Mouse (Mus musculus): Measurements from ENCODE around the gene Igtp. TPM values are rescaled to one million over a fixed set of nuclear protein-coding genes. Genes with fewer than 3 reads are reported as not detected.
"Not testable (repeated sequence)": the region's sequence is repeated elsewhere in the genome, so short reads cannot be mapped to it uniquely, and the experiment has no call there.

The Igtp gene
- polyA plus RNA-seq, 1 experiment from 2014 or later = 8.0 TPM

DNA sequence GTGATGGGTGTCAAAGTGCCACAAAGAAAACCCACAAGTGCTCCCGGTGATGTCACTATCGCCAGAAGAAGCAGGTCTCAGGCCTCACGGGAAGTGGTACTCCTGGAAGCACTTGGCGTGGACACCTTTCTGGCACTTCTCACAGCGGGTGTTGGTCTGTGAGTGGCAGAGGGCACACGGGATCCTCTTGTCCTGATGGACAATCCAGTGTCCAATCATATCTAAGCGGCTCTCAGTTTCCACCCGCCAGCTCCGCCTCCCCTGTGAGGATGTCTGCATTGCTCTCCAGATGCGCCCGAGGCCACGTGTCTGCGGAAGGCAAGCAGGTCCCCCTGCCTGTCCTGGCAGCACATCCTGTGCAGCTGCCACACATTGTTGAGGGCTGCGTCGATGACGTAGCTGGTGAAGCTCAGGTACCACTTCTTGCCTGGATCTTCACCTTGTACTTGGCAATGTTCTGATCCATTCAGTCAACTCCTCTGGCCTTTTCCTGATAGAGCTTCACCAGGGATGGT lies 31.1 kb downstream of the Igtp start:
- no peak overlapping the region for H3K4me2 ChIP-seq (ENCODE audit: low read length)
- no peaks in the 10 kb centered on the region for H3K9me3 ChIP-seq (replicated peaks; ENCODE audit: low read length)
- no peaks in the 10 kb centered on the region for H3K4me1 ChIP-seq (replicated peaks; ENCODE audit: insufficient read depth, low read length)
- DNase-seq (ENCODE audit: low spot score) (no peak), ATAC-seq (replicated peaks; ENCODE audit: low FRiP score, low read depth) (no peak)
- no peak overlapping the region for H3K4me3 ChIP-seq (replicated peaks; ENCODE audit: low read depth, low read length)
- 63% methylated on average over 16 of the region's 16 CpGs for WGBS
- H3K9ac ChIP-seq (ENCODE audit: low read depth, low read length) = no peak overlapping the region
- H3K36me3 ChIP-seq (ENCODE audit: insufficient read depth, low read length) = no peaks in the 10 kb centered on the region
- TF ChIP-seq CTCF (IDR thresholded peaks at IDR 0.05; ENCODE audit: low read depth) = no peak
- H3K27me3 ChIP-seq (ENCODE audit: insufficient read depth, low read length) = no peaks in the 10 kb centered on the region
- no peak overlapping the region for H3K27ac ChIP-seq

DNA sequence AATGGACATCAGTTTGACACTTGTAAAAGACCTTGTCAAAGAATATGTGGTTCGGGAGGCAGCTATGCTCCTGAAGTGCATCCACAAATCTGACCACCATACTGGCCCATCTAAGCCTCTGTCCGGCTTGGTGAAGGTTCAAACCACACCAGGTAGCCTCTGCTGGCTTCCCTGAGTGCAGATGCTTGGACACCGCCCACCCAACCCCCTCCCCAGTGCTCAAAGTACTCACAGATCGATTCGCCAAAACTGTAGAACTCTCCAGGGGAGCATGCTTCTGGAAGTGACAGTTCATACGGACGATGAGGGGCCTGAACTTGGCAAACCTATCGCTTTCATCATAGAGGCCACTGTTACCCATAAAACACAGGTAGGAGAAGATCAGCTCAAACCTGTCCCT lies 31.8 kb downstream of the Igtp start:
- H3K36me3 ChIP-seq (ENCODE audit: insufficient read depth, low read length) = no peaks in the 10 kb centered on the region
- no peaks in the 10 kb centered on the region for H3K27me3 ChIP-seq (ENCODE audit: insufficient read depth, low read length)
- H3K4me2 ChIP-seq (ENCODE audit: low read length) = no peak overlapping the region
- ATAC-seq (replicated peaks; ENCODE audit: low FRiP score, low read depth) (no peak), DNase-seq (ENCODE audit: low spot score) (no peak)
- no peak overlapping the region for H3K27ac ChIP-seq
- no peaks in the 10 kb centered on the region for H3K9me3 ChIP-seq (replicated peaks; ENCODE audit: low read length)
- no peaks in the 10 kb centered on the region for H3K4me1 ChIP-seq (replicated peaks; ENCODE audit: insufficient read depth, low read length)
- no peak overlapping the region for H3K9ac ChIP-seq (ENCODE audit: low read depth, low read length)
- WGBS = 81% methylated on average over 8 of the region's 8 CpGs
- H3K4me3 ChIP-seq (replicated peaks; ENCODE audit: low read depth, low read length) = no peak overlapping the region
- TF ChIP-seq CTCF (IDR thresholded peaks at IDR 0.05; ENCODE audit: low read depth) = no peak

DNA sequence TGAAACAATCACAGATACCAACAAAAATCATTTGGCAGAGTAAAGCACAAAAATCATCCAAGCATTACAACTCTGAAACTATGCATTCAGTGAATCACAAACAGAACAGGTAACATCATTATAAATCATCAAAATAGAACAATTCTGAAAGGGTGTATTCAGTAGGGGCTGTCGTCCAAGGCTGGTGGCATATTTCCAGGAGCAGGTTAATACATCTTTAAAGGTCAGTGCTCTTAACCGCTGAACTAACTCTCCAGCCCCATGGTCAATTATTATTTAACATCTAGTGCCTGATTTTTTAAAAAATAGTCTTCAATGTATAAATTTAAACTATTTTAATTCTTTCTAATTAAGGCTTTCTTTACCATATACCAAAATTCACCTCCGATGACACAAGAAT lies 35.2 kb downstream of the Igtp start:
- ATAC-seq (replicated peaks; ENCODE audit: low FRiP score, low read depth); H3K27me3 ChIP-seq (ENCODE audit: insufficient read depth, low read length); H3K27ac ChIP-seq; H3K9me3 ChIP-seq (replicated peaks; ENCODE audit: low read length); H3K9ac ChIP-seq (ENCODE audit: low read depth, low read length); H3K4me3 ChIP-seq (replicated peaks; ENCODE audit: low read depth, low read length); H3K36me3 ChIP-seq (ENCODE audit: insufficient read depth, low read length); DNase-seq (ENCODE audit: low spot score); H3K4me2 ChIP-seq (ENCODE audit: low read length); H3K4me1 ChIP-seq (replicated peaks; ENCODE audit: insufficient read depth, low read length): not testable (repeated sequence)
- 66% methylated on average over 3 of the region's 3 CpGs for WGBS

DNA sequence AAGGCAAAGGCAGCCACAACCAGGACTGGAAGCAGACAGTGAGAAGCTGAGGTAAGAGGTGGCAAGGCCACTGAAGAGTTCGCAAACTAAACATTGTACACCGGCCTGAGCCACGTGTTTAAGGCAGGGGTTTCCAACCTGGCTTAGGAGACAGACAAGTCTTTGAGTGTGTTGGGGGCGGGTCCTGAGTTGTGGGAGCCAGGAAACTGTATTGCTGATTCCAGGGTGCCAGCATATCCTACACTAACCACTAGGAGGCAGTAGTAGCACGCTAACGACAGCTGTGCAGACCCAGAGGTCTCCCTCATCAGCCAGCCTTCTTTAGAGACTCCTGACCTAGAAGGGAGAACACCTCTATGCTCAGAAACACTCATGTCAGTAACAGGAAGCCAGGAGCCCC lies 35.8 kb downstream of the Igtp start:
- Histone ChIP-seq H3K9ac (ENCODE audit: low read depth, low read length) (no peak overlapping the region), H3K4me1 (replicated peaks; ENCODE audit: insufficient read depth, low read length) (no peaks in the 10 kb centered on the region), H3K36me3 (ENCODE audit: insufficient read depth, low read length) (no peaks in the 10 kb centered on the region), H3K27me3 (ENCODE audit: insufficient read depth, low read length) (no peaks in the 10 kb centered on the region), H3K9me3 (replicated peaks; ENCODE audit: low read length) (no peaks in the 10 kb centered on the region), H3K4me2 (ENCODE audit: low read length) (no peak overlapping the region), H3K27ac (no peak overlapping the region), H3K4me3 (replicated peaks; ENCODE audit: low read depth, low read length) (no peak overlapping the region)
- TF ChIP-seq CTCF (IDR thresholded peaks at IDR 0.05; ENCODE audit: low read depth) = peak; percentile 59
- WGBS = 19% methylated on average over 6 of the region's 6 CpGs
- DNase-seq (ENCODE audit: low spot score) (no peak), ATAC-seq (replicated peaks; ENCODE audit: low FRiP score, low read depth) (no peak)

DNA sequence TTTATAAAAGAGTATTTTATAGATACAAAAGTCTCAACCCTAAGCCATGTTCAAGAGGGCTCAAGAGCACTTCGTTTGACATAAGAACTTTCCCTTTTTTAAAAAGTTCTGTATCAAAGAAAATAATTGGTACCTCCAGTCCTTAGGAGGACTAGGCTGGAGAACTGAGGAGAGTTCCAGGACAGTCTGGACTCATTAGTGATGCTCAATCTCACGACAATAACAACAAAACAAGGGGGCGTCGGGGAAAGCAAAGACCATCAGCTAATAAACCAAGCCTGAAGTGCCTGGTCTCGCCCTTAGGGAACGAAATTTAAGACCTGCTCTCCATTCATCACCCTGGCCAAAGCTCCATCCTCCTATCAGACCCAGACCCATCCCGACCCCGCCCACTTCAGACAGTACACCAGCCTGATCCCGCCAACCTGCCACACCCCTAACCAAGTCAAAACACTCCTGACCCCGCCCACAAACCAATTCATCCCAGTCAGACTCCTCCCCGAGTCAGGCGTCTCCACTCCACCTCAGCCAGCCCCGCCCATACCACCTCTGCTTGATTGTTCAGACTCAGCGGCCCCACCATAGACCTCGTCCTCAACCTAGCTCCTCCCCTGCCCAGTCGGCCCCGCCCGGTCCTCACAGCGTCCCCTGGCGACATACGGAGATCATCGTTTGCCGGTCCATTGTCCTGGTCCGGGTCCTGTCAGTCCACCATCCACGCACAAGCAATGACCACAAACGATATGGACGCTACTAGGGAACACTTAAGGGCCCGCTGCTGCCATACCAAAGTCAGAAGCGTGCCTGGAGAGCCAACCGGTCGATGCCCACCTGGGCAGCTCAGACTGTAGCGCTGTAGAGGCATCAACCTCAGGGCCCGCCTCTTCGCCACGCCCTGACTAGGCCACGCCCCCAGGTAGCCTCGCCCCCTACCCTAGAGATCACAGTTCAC lies 39.8 kb downstream of the Igtp start:
- no peaks in the 10 kb centered on the region for H3K9me3 ChIP-seq (replicated peaks; ENCODE audit: low read length)

DNA sequence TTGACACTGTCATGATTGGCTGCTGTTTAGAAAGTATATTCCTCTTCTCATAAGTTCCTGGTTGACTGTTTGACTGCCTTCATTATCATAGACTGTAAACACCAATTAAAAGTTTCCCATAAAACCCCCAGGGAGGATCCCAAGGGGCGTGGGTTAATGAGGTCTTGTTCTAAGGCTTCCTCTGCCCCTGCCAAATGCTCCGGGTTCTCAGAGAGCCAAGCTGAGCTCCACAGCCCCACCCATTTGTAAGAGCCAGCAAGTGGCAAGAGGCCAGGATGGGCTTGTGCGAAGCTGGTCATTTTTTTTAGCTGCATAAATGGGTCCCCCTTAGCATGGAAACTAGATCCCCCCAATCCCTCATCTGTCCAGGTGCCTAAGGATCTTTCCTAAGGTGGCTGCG lies 47.9 kb downstream of the Igtp start:
- no peak overlapping the region for H3K4me2 ChIP-seq (ENCODE audit: low read length)
- no peak overlapping the region for H3K4me3 ChIP-seq (replicated peaks; ENCODE audit: low read depth, low read length)
- no peak overlapping the region for H3K9ac ChIP-seq (ENCODE audit: low read depth, low read length)
- H3K27ac ChIP-seq = no peak overlapping the region
- ATAC-seq (replicated peaks; ENCODE audit: low FRiP score, low read depth) (no peak), DNase-seq (ENCODE audit: low spot score) (no peak)
- H3K4me1 ChIP-seq (replicated peaks; ENCODE audit: insufficient read depth, low read length) = no peaks in the 10 kb centered on the region
- no peak for TF ChIP-seq CTCF (IDR thresholded peaks at IDR 0.05; ENCODE audit: low read depth)
- no peaks in the 10 kb centered on the region for H3K36me3 ChIP-seq (ENCODE audit: insufficient read depth, low read length)
- 32% methylated on average over 4 of the region's 4 CpGs for WGBS
- H3K9me3 ChIP-seq (replicated peaks; ENCODE audit: low read length) = no peaks in the 10 kb centered on the region
- H3K27me3 ChIP-seq (ENCODE audit: insufficient read depth, low read length) = no peaks in the 10 kb centered on the region

More for the DNA sequence above, 39.8 kb downstream of the Igtp start:
- Histone ChIP-seq H3K4me2 (ENCODE audit: low read length) (peak overlapping the region; percentile 72), H3K27me3 (ENCODE audit: insufficient read depth, low read length) (no peaks in the 10 kb centered on the region), H3K4me3 (replicated peaks; ENCODE audit: low read depth, low read length) (peak overlapping the region; percentile 39), H3K36me3 (ENCODE audit: insufficient read depth, low read length) (no peaks in the 10 kb centered on the region), H3K9ac (ENCODE audit: low read depth, low read length) (peak overlapping the region; percentile 42), H3K4me1 (replicated peaks; ENCODE audit: insufficient read depth, low read length) (no peaks in the 10 kb centered on the region), H3K27ac (no peak overlapping the region)
- peak; percentile 60 for TF ChIP-seq CTCF (IDR thresholded peaks at IDR 0.05; ENCODE audit: low read depth)
- 1% methylated on average over 37 of the region's 37 CpGs for WGBS
- DNase-seq (ENCODE audit: low spot score) (peak; percentile 91), ATAC-seq (replicated peaks; ENCODE audit: low FRiP score, low read depth) (peak; percentile 98)

Measured in kidney, postnatal 0 days (tissue).